Mouse (Mus musculus): ENCODE measurements around the gene Cyp1a1.

Cyp1a1 gene

DNA sequence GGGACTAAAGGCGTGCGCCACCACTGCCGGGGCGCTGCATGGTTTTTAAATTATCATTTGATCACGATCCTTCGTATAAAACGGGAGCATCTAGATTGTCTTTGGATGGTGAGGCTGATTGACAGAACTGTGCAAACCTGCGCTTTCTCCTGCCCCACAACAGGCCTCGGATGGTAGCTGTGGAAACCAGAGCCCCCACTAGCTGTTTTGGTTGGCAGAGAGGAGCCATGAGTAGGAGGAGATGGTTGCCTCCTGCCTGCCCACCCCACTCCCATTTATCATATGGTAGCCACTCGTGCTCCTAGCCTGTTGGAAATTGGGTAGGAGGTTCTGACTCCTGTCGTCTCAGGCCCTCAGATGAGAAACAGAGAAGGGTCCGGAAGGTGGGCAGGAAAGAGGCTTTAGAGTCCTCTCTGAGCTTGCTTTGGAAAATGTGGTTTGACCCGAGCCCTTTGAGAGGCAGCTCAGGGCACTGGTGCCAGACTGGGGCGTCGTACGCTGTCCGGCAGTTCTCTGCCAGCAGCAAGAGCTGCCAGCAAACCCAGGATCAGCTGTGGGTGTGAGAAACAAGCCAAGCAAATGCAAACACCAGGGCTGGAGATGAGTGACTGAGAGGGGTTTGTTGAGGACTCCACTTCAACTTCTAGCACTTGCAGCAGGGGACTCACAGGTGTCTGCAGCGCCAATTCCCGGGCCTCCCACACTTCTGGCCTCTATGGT is 30.9 kb upstream of the Cyp1a1 start:
- DNase-seq (ENCODE audit: low read depth), result no peak

DNA sequence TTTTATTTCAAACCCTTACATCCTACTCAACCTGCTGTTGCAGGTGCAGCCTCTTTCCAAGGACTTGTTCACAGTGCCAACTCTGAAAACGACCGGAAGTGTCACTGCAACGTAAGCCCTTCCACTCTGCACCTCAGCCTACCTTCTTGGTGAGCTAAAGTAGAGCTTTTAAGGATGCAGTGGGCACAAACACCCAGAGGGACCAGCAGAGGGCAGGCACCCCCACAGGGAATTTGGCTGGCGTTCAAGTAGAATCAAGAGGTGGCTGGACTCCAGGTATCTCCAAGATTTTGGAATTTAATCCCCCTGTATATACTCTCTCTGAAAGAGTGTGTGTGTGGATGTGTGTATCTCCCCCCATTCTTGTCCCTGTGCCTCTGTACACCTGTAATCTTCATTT is 29.9 kb upstream of the Cyp1a1 start:
- DNase-seq (ENCODE audit: low read depth), result no peak

DNA sequence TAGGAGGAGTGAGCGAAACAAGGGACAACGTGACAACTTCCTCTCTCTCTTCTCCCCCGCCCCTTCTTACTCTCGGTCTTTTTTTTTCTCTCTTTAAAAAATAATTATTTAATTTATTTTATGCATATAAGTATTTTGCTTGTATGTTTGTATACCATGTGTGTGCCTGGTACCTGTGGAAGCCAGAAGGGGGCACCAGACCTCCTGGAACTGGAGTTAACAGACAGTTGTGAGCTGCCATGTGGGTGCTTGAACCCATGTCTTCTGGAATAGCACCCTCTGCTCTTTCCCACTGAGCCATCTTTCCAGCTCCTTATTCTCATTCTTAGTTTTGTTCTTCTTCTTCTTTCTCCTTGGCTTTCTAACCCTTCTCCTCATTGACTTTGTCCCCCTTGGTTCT is 28.8 kb upstream of the Cyp1a1 start:
- no peak for DNase-seq (ENCODE audit: low read depth)

DNA sequence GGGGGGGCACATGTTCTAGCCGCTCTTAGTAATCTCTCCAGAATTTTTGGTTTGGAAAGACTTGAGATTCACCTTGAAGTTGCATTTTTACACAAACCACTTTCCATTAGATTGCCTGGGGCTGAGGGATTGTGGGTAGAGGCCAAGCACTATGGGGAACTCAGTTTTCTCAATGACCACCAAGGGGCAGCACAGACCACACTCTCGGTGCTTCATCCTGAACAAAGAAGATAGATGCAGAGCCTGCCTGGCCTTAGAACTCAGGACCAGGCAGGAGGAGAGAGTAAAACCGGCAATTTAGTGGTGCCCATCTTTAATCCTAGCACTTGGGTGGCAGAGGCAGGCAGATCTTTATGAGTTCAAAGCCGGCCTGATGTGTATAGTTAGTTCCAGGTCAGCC is 28.0 kb upstream of the Cyp1a1 start:
- DNase-seq (ENCODE audit: low read depth), result peak; percentile 84

DNA sequence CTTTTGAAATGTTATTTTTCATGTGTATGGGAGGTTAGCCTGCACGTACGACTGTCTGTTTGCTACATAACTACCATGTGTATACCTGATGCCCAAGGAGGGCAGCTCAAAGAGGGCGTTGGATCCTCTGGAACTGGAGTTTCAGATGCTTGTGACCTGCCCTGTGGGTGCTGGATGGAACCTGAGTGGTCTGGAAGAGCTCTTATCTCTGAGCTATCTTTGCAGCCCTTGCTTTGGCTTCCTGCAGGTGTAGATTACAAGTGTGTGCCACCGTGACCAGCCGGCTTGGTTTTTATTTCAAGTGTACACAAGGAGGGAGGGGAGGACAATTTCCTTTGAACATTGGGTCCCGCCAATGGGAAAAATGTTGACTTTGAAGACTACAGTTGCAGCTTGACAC is 27.2 kb upstream of the Cyp1a1 start:
- DNase-seq (ENCODE audit: low read depth), result no peak

DNA sequence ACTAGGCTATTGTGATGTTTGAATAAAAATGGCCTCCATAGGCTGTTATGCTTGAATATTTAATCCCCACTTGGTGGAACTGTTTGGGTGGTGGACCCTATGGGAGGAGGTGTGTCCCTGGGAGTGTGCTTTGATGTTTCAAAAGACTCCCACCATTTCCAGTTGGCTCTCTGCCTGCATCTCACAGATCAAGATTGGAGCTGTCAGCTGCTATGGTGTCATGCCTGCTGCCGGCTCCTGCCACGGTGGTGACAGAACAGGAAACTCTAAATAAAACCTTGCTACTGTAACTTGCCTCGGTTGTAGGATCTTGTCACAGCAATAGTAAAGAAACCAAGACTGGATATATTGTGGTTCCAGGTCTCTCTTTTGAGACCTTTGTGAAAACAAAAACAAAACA is 26.2 kb upstream of the Cyp1a1 start:
- DNase-seq (ENCODE audit: low read depth), result no peak

DNA sequence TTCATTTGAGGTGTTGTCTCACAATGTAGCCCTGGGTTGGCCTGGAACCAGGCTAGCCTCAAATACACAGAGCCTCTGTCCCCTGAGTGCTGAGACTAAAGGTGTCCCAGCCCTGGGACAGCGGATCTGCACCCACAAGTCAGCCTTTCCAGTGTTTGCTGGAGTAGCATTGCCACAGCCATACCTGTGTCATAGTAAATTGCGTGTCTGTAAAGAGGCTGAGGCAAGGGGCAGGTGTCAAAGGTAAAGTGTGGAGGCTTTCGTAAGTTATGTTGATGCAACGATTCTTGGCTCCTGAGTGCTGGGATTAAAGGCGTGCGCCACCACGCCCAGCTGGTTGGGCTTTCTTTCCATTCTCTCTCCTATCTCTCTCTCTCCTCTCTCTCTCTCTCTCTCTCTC is 23.1 kb upstream of the Cyp1a1 start:
- DNase-seq (ENCODE audit: low read depth), result no peak

DNA sequence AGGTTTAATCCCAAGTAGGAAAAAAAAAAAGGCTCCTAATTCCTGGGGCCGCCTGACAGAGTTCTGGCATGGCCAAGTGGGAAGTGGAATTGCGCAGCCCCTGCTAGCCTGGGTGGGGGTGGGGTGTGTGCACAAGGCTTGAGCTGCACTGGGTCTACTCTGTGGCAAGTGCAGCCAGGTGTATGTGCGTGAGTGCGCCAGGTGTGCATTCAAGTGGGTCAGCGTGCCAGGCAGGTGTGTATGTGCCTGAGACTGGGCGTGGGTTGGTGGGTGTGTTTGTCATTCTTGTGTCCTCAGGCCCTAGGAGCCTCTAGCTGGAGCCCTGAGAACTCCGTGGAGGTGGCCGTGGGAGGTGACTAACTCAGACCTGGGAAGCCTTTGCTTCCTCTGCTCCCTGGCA is 21.2 kb upstream of the Cyp1a1 start:
- no peak for DNase-seq (ENCODE audit: low read depth)

DNA sequence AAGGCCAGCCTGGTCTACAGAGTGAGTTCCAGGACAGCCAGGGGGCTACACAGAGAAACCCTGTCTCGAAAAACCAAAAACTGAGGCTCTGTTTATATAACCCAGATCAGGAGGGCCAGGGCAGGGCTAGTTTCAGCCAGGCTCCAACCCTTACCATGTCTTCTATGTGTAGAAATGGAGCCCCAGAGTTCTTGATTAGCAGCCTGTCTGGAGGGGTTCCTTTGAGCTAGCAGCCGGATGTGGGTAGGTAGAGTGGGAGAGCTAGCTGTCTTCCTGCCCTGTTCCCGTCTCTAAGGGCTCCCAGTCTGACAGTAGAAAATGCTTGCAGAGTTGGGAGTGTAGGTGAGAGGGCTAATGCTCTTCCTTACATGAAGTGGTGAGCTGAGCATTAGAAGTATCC is 20.6 kb upstream of the Cyp1a1 start:
- DNase-seq (ENCODE audit: low read depth), result no peak

DNA sequence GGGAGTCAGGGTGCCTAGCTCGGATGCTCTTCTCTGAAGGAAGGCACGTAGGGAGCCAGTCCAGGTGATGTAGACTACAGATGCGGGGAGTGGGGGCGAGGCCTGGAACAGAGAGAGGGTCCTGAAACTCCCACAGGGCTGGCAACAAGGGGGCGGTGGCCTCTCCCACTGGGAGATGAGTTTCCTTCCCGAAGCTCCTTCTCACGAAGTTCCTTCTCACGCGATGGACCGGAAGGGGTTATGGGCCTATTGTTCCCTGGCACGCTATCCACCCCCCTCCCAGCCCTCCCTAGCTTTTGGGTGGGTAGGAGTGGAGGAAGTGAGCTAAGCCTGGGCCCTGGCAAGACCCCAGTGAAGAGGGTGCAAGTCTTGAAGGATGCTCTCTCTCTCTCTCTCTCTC is 19.9 kb upstream of the Cyp1a1 start:
- no peak for DNase-seq (ENCODE audit: low read depth)

DNA sequence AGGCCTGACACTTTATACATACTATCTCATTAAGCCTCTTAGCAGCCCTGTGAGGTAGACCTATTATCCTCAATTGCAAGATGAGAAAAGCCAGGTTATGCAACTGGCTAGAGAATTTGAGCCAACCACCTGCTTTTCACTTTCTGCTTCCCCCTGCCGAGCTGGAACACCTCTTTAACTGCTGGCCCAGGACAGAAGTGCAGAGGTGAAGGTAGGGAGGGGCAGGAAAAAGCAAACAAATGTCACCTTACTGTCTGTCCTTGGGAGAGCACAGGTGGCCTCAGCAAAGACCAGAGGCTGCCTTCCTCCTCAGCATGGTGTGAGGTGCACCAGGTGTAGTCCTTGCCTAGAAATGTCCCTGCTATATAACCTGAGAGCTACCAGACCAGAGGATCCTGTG is 19.5 kb upstream of the Cyp1a1 start:
- no peak for DNase-seq (ENCODE audit: low read depth)

DNA sequence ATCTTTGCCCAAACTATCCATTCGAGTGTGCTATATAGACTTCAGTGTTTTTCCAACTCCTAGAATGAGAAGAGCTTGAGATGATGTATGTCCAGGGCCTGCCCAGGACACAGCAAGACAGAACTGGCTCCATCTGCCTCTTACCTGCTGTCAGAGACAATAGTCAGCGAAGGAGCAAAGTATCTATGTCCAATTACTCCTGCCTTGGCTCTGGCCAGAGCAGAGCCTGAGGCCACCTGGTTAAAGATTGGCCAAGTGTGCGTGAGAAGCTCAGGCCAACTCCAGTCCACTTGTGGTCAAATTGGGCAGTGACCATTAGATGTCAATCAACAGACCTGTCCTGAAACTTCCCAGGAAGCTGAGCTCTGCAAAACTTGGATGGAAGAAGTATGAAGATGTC is 18.2 kb upstream of the Cyp1a1 start:
- DNase-seq (ENCODE audit: low read depth), result no peak

DNA sequence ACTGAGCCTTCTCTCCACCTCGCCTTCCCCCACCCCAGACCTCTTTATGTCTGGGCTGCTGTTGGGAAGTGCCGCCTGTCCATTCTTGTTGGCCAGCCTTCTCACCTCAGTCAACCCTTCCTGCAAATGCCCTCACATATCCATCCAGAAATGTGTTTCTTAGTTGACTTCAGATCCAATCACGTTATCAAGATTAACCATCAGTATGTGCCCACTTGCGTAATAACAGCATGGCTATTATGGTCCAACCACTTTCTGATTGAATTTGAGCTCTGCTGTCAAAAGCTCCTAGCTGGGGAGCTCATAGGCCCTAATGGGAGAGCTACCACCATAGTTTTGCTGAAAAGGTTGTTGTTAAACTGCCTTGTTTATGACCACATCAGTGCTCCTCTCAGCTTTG is 16.7 kb upstream of the Cyp1a1 start:
- DNase-seq (ENCODE audit: low read depth), result no peak

DNA sequence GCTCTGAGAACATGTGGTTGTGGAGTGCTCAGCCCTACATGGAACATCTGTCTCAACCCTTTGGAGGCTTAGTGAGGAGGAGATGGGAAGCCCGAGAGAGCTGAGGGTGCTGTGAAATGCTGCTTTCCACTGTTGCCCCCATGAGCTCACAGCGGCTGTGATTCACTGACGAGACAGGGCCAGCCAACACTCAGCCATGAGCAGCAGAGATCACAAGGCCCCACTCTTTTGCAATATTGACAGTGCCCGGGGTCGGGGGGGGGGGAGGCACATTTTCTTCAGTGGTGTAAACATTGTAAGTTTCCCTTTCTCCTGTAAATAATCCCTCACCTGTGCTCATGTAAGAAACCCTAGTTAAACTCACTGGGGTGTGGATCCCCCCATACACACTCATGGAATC is 16.2 kb upstream of the Cyp1a1 start:
- DNase-seq (ENCODE audit: low read depth), result no peak

DNA sequence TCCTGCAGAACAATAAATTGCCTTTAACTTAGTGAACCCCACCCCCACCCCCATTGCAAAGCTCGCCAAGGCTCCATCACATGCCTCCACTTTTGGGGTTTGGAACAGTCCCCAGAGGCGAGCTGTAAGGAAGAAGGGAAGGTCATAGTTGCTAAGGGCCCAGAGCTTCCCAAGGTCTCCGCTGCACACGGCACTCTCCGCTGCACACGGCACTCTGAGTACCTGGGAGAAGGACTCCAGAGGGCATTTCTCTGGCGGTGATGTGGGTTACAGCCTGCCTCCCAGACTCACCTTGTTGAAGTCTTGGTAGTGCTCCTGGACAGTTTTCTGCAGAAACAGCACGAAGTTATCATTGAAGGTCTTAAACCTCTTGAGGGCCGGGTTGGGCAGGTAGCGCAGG is 6.3 kb upstream of the Cyp1a1 start:
- no peak for DNase-seq (ENCODE audit: low read depth)

DNA sequence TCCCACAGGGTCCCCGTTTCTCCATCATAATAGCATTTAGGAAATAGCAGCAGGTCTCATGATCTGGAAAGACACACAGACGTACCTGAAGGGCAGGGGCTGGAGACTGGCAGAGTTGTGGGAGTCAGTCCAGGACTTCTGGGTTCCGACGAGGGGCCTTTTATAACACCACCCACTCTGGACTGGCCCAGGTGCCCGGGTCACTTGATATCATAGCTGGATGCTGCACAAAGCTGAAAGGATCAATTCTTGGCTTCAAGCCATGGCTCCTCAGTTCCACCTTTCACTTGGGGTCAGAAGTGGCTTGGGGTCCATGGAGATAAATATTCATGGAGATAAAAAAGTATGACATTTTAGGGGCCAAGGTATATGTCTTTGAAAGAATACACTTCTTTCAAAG is 4.2 kb upstream of the Cyp1a1 start, which contains the start of gene Cyp1a2:
TSS of gene Cyp1a2 (minus strand) at position 184 of the 400 bp plus-strand sequence.
- DNase-seq (ENCODE audit: low read depth), result no peak

DNA sequence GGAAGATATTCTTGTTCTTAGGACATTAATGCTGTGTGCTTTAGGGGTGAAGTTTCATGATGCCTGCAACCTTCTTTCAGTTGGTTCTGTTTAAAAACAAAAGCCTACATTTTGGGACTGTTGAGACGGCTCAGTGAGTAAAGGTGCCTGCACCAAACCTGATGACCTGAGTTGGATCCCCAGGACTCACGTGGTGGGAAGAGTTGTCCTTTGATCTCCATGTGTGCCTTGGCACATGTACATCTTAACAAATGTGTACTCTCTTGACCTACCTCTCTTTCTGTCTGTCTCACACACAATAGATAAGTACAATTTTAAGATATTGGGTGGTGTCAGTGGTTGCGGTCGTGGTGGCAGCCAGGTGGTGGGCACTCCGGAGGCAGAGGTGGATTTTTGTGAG is 1.7 kb upstream of the Cyp1a1 start:
- no peak for DNase-seq (ENCODE audit: low read depth)

DNA sequence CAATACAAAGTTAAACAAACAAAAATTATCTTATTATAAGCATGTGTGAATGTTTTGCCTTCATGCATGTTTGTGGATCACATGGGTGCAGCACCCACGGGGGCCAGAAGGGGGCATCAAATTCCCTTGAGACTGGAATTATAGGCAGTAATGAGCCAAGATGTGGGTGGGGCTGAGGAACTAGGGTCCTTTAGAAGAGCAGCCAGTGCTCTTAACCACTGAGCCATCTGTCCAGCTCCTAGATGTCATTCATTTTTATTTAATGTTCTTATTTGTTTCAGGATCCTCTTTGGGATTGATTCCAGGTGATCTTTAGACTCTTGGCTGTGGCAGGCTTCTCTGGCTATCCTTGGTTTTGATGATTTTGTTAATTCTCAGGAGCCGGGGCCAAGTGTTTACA is 430 bp downstream of the Cyp1a1 start:
- DNase-seq (ENCODE audit: low read depth), result peak; percentile 56

DNA sequence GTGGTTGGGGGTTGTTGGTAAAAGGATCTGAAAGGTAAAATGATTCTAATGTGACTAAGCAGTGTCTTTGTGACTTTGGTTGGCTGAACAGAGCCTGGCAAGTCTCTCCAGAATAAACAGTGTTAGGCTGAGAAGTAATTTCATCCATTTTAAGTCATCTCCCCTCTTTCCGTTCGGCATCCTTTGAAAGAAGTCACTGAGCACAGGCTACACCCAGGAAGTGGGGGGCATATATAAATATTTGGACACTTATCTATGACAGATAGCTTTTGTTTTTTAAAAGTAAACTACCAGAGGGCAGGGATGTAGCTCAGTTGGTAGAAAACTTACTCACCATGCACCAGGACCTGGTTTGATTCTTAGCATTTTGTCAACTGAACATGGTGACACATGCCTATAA is 878 bp downstream of the Cyp1a1 start:
- no peak for DNase-seq (ENCODE audit: low read depth)

DNA sequence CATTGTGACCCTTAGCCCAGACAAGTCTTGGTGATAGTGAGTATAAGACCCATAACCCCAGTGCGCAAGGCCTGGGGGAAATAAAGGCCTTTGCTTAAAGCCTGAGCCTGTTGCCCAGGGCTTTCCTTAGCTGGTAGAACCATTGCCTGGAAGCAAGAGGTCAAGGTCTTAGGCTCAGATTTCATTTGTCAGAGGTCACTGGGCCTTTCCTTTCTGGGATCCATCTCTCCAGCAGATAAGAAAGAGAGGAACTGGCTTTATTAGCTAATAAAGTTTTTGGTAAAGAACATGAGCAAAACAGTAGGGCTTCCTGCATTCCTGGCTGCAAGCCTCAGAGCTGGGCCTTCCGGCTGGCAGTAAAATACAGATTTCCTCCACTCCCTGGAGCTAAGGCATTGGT is 6.4 kb downstream of the Cyp1a1 start:
- no peak for DNase-seq (ENCODE audit: low read depth)

DNA sequence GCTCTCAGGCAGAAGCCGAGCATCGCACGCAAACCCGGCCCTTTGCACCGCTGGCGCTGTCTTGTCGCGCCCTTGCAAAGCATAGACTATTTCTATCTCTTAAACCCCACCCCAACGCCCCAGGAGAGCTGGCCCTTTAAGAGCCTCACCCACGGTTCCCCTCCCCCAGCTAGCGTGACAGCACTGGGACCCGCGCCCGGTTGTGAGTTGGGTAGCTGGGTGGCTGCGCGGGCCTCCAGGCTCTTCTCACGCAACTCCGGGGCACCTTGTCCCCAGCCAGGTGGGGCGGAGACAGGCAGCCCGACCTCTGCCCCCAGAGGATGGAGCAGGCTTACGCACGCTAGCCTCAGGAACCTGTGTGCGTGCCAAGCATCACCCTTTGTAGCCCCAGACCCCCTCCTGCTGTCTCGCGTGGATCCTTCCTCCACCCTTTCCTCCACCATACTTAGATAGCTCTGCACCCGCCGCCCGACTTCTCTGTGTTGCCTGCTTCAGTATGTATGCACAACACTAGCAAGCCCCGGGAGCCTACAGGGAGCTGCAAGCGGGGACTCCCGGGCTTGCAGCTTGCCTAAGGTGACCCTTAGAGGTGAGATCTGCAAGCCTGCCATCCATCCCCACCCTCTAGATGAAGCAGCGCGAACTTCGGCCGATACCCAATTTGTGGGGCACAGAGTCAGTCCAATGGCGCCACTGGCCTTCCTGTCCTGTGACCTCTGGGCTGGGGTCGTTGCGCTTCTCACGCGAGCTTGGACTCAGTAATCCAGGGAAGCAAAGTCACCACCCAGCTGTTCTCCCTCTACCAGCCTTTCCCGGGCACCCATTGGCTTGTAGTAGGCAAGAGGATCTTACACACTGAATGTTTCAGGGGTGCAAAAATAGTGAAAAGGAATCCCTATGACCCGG is 8.9 kb downstream of the Cyp1a1 start:
- DNase-seq (ENCODE audit: low read depth), result no peak

DNA sequence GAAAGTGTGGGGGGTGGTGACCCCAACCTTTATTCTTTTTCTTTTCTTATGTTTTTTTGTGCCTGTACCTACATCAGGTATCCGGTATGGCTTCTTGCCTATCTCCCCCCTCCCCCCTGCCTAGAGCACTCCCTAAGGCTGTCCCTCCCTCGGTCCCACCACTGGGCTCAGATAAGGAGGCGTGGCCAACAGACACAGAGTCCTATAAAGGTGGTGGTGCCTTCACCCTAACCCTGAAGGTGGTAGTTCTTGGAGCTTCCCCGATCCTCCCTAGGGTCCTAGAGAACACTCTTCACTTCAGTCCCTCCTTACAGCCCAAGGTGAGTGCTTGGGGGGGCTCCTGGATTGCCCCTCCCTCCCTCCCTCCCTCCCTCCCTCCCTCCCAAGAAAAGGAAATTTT is 9.7 kb downstream of the Cyp1a1 start:
- DNase-seq (ENCODE audit: low read depth), result peak; percentile 46

DNA sequence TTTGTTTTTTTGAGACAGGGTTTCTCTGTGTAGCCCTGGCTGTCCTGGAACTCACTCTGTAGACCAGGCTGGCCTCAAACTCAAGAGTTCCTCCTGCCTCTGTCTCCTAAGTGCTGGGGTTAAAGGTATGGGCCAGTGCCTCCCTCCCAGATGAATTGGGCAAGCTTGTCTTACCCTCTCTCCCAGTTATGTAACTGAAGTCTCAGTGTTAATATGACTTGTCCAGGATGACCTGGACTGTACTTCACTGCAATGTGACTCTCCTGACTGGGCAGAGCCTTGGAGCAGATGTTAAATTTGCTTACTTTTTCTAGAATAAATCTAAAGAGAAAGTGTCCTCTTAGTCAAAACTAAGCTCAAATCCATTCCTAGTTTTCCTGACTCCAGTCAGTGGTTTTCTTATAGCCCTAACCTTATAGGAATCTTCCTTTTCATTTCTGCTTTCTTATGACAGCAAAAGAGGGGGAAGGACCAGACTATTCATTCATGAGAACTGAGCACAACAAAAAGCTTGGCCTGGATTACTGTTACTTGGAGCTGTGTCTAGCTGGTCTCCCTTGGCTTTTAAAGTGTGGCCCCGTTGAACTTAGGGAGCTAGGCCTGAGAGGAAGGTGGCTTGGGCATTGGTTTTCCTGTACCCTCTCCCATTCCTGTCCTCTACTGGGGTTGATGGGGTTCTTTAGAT is 10.9 kb downstream of the Cyp1a1 start:
- no peak for DNase-seq (ENCODE audit: low read depth)

All from c-Kit-positive CD71-positive TER-119-negative erythroid progenitor cells, embryonic 14.5 days (primary cell).